Mouse (Mus musculus) brown adipose tissue, adult 24 weeks (tissue): ENCODE results near the gene Gbgt1. TPM values are rescaled to one million over a fixed set of nuclear protein-coding genes. Genes with fewer than 3 reads are reported as not detected.

Source experiments
- H3K27ac ChIP-seq: fragments of 200-500 bp; replicated peaks from 2 replicates; pipeline ENCODE4 v1.5.1; 2012; ENCODE audit warnings: low read depth, mild to moderate bottlenecking, low read length
- H3K4me1 ChIP-seq: fragments of 200-500 bp; 2 replicates; pipeline ENCODE4 v1.6.1; 2012; ENCODE audit warnings: low read length, mixed read lengths; ENCODE audit not compliant: control insufficient read depth, insufficient read depth, insufficient read length
- H3K4me3 ChIP-seq: fragments of 200-500 bp; 2 replicates; pipeline ENCODE4 v1.5.1; 2012; ENCODE audit warnings: low read depth, mild to moderate bottlenecking, low read length, moderate library complexity; ENCODE audit not compliant: insufficient read depth
- polyA plus RNA-seq: library from polyadenylated mRNA; stranded (reverse); fragments of >200 nt; gene quantifications from 2 replicates; pipeline ENCODE4 v1.2.4, GENCODE M21; 2012; ENCODE audit not compliant: missing spikeins, insufficient read depth, insufficient read length

Gene Gbgt1
- polyA plus RNA-seq, 1 experiment: not detected

DNA sequence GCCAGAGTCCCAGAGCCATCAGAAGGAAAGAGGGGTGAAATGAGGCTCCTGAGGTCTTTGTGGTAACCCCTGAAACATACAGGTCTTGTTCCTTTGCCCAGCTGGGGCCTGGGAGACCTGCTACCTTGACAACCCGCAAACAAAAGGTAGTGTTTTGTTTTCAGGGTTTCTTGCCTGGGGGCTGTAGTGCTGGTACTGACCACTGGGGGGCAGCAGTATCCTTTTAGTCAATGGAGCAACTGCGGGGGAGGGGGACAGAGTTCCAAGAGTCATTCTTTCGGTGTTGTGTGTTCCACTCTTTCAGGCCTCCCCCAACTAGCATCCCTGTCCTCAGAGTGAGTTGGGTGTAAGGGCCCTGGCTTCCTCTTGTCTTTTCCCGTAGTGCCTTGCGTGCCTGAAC is 17.8 kb downstream of the Gbgt1 start:
- peaks cover 5% of the 10 kb centered on the region for H3K4me1 ChIP-seq
- H3K4me3 ChIP-seq: no peak overlapping the region
- no peak overlapping the region for H3K27ac ChIP-seq

DNA sequence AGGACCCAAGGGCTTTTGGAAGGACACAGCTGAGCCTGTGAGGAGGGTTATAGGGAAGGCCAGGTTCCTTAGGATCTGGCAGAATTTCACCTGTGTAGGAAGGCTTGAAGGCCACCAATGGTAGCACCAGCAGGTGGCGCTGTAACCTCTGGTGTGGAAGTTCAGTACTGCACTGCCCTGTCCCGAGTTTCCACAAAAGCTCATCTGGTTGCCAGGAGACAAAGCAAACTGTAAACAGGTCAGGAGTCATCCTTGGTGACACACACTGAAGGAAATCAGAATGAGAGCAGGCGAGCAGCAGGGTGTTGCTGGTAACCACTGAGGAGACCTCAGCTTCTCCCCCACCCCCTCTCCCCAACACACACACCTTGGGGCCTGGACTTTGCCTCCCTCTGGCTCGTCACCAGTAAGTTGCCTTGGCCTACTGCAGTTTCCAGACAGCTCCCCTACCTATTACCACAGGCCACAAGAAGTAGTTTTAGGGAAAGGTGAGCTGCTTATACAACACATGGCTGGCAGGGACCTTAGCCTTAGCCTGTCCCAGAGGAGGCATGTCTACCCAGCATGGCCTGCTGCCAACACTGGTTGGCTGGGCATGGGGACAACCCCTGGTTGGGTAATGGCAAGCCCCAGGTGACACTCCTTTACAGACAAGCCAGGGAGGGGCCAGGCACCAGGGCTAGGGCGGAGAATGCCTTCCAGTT is 20.7 kb downstream of the Gbgt1 start:
- Histone ChIP-seq H3K4me1 (peaks cover 15% of the 10 kb centered on the region), H3K4me3 (no peak overlapping the region), H3K27ac (no peak overlapping the region)

DNA sequence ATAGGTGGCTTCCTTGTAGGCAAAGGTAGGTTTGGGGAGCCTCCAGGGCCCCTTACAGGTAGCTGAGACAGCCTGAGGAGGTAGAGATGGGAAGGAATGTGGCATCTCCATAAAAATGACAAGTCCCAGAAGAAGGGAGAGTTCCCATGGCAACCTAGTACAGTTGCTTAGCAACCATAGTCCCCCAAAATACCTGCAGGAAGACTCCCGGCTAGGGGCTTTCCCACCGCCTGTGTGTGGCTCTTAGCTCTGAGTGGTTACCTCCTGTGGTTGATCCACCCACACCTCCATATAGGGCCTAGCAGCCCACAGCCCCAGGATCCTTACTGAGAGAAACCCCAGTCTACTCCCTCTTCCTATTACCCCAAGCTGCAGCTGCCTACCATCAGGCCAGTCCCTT is 21.5 kb downstream of the Gbgt1 start:
- Histone ChIP-seq H3K4me1 (peaks cover 17% of the 10 kb centered on the region), H3K4me3 (no peak overlapping the region), H3K27ac (no peak overlapping the region)

DNA sequence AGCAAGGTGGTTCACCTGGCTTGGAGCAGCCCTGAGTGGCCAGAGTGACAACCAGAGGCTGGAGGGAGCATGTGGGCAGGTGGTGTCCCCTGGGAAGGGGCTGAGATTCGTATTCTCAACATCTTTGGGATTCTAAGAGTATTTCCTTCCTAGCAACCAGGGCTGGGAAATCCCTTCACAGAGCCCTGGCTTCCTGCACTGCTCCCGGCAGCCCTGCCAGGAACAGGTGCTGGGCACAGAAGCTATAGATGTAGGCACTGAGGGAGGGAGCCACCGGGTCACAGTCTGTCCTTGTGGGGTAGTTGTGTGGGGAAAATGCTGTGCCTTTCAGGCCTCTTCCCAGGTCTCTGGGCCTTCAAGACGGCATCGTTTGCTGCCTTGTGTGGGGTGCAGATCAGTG is 23.9 kb downstream of the Gbgt1 start:
- H3K4me3 ChIP-seq: no peak overlapping the region
- no peak overlapping the region for H3K27ac ChIP-seq
- H3K4me1 ChIP-seq: peaks cover 30% of the 10 kb centered on the region

DNA sequence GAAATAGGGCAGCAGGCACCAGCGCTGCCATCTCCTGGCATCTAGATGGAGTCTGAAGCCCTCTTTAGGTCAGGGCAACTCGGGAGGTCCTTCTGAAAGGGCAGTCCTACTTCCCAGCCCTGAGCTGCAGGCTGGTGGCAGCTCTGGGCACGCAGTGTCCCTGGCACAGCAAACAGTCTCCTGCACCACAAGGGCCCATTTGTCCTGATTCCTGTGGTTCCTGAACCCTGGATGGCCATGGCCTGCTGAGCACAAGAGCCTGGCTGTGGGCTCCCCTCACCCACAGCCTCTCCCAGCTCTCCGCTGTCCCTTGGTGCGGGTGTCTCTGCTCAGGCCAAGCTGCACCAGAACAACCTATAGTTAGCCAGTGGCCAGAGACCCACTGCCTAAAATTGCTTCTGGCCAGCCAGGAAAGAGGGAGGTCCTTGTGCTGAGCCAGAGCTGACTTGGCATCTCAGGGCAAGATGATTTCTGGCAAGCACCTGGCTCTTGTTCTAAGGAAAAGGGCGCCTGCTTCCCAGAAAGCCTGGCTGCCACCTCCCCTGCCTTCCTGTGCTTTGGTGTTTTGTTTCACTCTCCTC is 25.0 kb downstream of the Gbgt1 start:
- H3K4me3 ChIP-seq: no peak overlapping the region
- peaks cover 40% of the 10 kb centered on the region for H3K4me1 ChIP-seq
- H3K27ac ChIP-seq: no peak overlapping the region

DNA sequence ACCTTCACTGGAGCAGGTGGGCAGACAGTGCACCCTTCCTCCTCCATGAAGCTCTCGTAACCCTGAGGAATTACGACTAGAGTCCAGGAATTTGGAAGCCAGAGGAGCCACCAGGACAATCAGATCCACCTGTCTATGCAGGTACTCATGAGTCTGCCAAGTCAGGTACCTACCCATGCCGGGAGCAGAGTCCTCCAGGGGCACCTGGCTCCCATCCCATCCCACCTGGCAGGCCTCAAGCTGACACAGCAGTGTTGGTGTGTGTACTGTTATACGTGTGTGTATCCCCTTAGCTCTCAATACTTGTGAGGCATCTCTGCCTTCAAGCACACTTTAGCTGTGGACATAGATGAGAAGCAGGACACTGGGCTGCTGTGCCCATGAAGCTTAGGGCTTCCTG is 25.5 kb downstream of the Gbgt1 start:
- no peak overlapping the region for H3K4me3 ChIP-seq
- H3K27ac ChIP-seq: no peak overlapping the region
- H3K4me1 ChIP-seq: peaks cover 41% of the 10 kb centered on the region

DNA sequence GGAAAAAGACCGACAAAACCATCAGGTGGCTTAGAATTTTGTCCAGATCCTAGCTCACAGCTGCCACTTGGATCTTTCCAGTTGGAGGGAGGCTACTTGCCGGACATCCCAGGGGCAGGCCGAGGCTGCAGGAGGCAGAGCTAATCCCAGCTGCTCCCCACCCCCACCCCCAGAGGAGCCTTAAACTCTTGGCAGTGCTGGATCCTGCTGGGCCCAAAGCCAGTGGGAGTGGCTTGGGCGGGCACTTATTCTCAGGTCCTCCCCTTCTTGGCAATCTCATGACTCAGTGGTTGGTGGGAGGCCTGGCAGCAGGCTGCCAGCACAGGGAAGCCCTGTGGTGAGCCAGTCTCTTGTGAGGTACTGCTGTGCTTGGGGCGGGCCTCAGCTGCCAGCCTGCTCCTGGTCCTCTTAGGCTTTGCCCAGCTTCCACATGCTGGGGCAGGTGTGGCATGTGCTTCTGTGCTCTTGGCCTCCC is 27.0 kb downstream of the Gbgt1 start:
- peaks cover 39% of the 10 kb centered on the region for H3K4me1 ChIP-seq
- no peak overlapping the region for H3K4me3 ChIP-seq
- H3K27ac ChIP-seq: peak overlapping the region; percentile 22; the same call in 1 of the 2 replicates

DNA sequence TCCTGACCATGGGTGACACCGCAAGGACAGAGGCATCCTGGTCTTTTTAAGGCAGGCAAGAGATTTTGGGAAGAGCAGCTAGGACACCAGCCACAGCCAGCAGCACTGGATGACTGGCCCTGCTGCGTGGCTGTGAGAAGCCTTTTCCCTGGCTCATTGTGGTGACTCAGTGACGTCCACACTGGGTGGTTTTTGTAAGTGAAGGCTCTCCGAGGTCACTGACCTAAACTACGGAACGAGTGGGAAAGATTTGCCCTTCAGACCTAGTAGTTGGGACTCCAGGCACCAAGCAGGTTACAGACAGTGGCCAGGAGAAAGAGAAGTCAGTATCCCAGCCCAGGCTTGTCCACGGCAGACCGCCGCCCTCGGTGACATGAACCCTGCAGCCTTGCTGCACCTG is 27.7 kb downstream of the Gbgt1 start:
- H3K4me3 ChIP-seq: no peak overlapping the region
- peaks cover 42% of the 10 kb centered on the region for H3K4me1 ChIP-seq
- peak overlapping the region; percentile 90 for H3K27ac ChIP-seq

DNA sequence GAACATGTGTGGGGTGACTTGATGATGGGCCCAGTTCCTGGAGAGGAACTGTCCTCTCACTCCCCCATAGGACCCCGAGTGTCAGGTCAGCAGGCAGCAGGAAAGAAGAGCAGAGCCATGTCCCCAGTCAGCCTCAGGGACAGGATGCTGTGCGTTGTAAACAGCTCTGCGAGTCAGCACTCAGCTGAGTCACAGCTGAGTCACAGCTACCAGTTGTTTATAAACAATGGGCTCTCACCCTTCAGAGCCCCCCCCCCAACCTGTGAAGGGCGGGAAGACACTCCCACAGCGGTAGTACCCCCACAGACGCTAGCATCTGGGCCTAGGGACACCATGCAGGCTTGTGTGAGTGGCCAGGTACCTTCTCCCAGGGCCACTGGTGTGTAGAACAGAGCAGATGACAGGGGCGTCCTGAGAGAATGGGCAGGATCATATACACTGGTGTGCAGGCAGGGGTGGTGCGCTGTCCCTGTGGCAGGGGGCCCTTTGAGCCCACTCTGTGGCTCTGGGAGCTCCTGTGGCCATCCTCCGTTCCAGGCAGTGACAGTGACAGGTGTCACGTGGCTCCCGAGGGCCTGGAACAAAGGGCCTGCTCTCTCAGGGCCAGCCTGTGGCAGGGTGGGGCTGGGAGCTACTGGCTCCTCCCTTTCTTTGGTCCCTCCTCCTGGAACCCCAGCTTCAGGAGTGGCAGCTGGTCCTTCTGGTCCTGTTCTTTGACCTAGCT is 28.7 kb downstream of the Gbgt1 start:
- Histone ChIP-seq H3K4me1 (peaks cover 50% of the 10 kb centered on the region), H3K4me3 (no peak overlapping the region)

DNA sequence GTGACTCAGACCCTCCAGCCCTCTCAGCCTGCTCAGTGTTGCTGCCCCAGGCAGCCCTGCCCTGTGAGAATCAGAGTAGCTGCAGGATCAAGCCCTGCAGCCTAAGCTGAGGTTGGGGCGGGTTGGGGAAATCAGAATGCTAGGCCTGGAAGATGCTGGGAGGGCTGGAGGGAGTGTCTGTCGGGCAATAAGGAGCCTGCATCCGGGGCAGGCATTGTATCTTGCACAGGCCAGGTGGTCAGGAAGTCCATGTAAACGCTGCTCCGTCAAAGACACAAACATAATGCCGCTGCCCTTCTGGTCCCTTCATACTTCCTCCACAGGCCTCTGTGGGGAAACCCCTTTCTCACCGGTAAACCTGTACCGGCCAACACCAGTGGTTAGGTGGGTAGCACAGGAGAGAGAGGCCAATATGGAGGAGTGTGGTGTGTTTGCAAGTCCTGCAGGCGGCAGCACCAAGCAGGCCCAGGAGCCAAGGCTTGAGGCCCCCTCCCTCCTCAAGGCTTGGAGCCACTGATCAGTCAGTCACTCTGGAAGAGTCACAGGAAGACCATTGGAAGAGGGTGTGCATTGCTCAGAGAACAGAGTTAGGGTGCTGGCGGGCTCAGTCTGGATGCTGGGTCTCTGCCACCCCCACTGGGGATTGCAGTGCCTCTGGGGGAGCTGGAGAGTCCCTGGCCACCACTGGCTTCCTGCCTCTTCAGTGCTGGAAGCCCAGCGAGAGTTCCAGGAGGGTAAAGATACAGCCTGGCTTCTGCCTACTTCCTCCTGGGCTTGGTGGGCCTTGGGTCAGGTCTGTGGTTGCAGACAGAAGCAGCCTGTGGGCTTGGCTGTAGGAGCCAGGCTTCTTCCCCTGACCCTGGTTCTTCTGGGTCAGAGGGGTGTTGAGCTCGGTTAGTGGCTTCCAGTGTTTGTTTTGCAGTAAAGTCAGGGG is 29.5 kb downstream of the Gbgt1 start:
- Histone ChIP-seq H3K27ac (peak overlapping the region; percentile 90), H3K4me3 (no peak overlapping the region), H3K4me1 (peaks cover 54% of the 10 kb centered on the region)

More for the DNA sequence above, 28.7 kb downstream of the Gbgt1 start:
- peak overlapping the region; percentile 90 for H3K27ac ChIP-seq

DNA sequence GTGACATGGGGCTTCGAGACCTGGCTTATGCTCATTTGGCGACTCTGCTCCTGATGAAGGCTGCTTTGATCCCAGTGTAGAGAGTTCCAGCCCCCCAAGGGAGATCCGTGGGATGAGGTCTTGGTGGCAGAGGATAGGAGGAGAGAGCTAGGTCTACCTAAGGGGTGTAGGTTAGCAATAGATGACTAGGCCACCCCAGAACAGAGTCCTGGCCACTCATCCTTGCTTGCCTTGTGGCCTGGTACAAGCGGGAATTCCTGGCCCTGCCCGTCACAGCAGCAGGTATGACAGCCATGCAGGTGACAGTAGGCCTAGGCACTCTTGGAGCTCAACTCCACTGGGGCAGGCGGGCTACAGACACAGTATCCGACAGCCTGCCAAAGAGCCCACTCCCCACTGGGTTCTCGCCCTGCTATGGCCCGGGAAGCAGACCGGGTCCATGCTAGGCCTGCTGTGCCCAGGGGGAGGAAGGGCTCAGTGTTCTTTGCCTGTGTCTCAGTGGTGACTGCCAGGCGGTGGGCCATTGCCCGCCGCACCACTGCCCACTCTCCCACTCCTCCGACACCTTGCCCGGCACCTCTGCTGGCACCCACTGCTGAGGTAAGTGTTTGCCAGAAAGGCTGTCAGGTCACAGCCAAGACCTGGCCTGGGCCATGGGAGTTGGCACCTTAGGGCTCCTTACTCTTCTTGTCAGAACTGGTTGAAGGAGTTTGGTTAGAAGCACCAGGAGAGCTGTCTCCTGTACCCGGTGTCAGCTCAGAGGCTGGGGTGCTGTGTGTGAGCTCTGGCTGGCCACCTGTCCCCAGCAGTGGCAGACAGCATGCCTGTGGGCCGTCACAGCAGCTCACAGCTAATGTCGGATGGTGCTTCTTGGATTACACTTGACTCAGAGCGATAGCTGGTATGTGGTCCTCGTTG is 31.0 kb downstream of the Gbgt1 start:
- Histone ChIP-seq H3K27ac (no peak overlapping the region), H3K4me1 (peaks cover 43% of the 10 kb centered on the region), H3K4me3 (no peak overlapping the region)

DNA sequence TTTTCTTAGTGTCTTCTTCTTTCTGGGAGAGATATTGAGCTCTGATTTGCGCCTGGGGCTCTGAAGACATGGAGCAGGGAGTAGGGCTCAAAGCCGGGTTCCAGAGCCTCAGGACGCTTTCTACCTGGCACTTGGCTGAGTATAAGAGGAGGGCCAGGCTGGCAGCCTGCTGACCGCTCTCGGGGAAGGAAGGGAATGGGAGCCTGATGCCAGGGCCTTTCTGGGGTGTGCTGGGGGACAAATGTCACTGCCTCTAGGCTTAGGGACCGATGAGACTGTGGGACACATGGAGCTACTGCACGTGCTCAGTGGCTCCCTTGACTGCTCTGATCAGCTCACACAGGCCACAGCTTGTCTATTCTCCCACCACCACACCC is 31.7 kb downstream of the Gbgt1 start:
- H3K4me1 ChIP-seq: peaks cover 45% of the 10 kb centered on the region

DNA sequence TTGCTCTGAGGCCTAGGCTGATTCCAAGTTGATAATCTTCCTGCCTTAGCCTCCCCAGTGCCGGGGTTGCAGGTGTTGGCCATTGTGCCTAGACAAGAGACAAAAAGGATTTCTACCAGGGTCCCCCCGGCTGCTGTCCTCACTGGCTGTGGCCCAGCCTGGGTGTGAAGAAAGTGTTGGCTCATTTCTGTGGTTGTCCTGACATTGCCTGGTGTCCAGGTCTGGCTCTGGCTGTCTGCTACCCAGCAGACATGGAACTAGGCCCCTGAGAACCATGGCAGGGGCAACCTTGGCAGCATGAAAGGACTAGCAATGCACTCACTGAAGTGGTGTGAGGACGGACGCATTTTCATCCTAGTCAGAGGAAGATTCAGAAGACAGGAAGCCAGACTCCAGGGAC is 33.2 kb downstream of the Gbgt1 start:
- no peak overlapping the region for H3K4me3 ChIP-seq
- no peak overlapping the region; the same call in 1 of the 2 replicates for H3K27ac ChIP-seq
- peaks cover 36% of the 10 kb centered on the region for H3K4me1 ChIP-seq

More for the DNA sequence above, 31.7 kb downstream of the Gbgt1 start:
- Histone ChIP-seq H3K27ac (no peak overlapping the region), H3K4me3 (no peak overlapping the region)

DNA sequence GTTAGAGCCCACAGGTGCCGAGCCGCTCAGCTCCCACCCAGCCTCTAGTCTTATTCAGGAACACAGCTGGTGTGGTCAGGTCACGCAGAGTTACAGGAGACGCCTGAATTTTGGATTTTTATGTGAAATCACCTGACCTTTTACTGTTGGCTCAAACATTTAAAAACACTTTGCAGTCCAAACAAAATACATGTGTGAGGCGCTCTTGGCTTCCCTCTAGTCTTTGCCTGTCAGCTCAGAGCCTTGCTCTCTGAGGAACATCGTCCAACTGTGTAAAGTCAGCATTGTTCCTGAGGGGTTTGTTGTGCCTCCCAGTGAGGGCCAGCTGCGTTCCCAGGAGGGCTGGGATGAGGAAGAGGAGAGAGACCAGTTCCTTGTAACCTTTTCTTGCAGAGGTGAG is 33.6 kb downstream of the Gbgt1 start:
- H3K27ac ChIP-seq: no peak overlapping the region; the same call in 1 of the 2 replicates
- peaks cover 37% of the 10 kb centered on the region for H3K4me1 ChIP-seq
- no peak overlapping the region for H3K4me3 ChIP-seq
